Mouse (Mus musculus) cerebellum, adult 2 months (tissue): ENCODE measurements at regions not wholly inside any gene's neighbourhood (a gene's known extent, or its start where the extent isn't known, plus 50 kb on each side); places are given as distances from the start of the nearest gene placed in this dataset.
A peak's percentile ranks its signal among the peaks of the same experiment; 100 is the strongest.

ENCODE experiments used
- DNase-seq, 2 experiments: peaks; one replicate each; pipeline ENCODE4 v3.0.0; 2021
- H3K27ac ChIP-seq: fragments of 200-500 bp; 2 replicates; pipeline ENCODE4 v1.5.1; 2012; ENCODE audit warnings: low read length, control low read depth, inconsistent platforms; ENCODE audit not compliant: insufficient read depth
- H3K27me3 ChIP-seq: fragments of 200-500 bp; 2 replicates; pipeline ENCODE4 v1.6.1; 2012; ENCODE audit warnings: inconsistent platforms, mild to moderate bottlenecking, low read length, moderate library complexity; ENCODE audit not compliant: control insufficient read depth, insufficient read depth
- H3K4me1 ChIP-seq: fragments of 200-500 bp; 2 replicates; pipeline ENCODE4 v1.6.1; 2011; ENCODE audit warnings: low read length; ENCODE audit not compliant: control insufficient read depth, insufficient read depth
- H3K4me3 ChIP-seq: fragments of 200-500 bp; replicated peaks from 2 replicates; pipeline ENCODE3; 2011; ENCODE audit warnings: mild to moderate bottlenecking, low read depth, low read length, control low read depth; ENCODE audit not compliant: insufficient read depth
- CTCF ChIP-seq: fragments of 200-500 bp; IDR thresholded peaks from 2 replicates; pipeline ENCODE4 v1.5.1; 2011; ENCODE audit warnings: low read depth, mild to moderate bottlenecking, control low read depth, low read length, moderate library complexity, borderline replicate concordance; ENCODE audit not compliant: insufficient read depth
- POLR2A ChIP-seq: fragments of 200-500 bp; IDR thresholded peaks from 2 replicates; pipeline ENCODE4 v1.6.1; 2011; ENCODE audit warnings: low read length, control low read depth, borderline replicate concordance; ENCODE audit not compliant: insufficient read depth
- WGBS: fragments of 180-500 bp; shearing (Covaris S2); methylation state at CpG from one replicate; pipeline ENCODE4 v1.1.7; 2018; 5-methylcytosine and 5-hydroxymethylcytosine counted together

GRCm38 (mm10) chr1:64192736-64193135 lies 70.7 kb upstream of the Klf7 start:
- no peak overlapping the region for H3K27ac ChIP-seq
- DNase-seq, result no peak
- 95% methylated on average over 3 of the region's 3 CpGs for WGBS
- H3K27me3 ChIP-seq, result no peaks in the 10 kb centered on the region
- peaks cover 15% of the 10 kb centered on the region for H3K4me1 ChIP-seq
- no peak overlapping the region for H3K4me3 ChIP-seq
- TF ChIP-seq CTCF (no peak), POLR2A (no peak)

- DNase-seq, result peak in 1 of 2 experiments; percentile 30
- Histone ChIP-seq H3K27ac (no peak overlapping the region), H3K4me3 (no peak overlapping the region), H3K27me3 (no peaks in the 10 kb centered on the region), H3K4me1 (peaks cover 15% of the 10 kb centered on the region)
- WGBS, result 72% methylated on average over 11 of the region's 11 CpGs
- no peak for TF ChIP-seq CTCF
- TF ChIP-seq POLR2A, result no peak
These were observed 69.4 kb upstream of the Klf7 start for GRCm38 (mm10) chr1:64191242-64192220.

- no peak for DNase-seq
- 87% methylated on average over 4 of the region's 4 CpGs for WGBS
- TF ChIP-seq CTCF (no peak), POLR2A (no peak)
- Histone ChIP-seq H3K4me1 (peaks cover 10% of the 10 kb centered on the region; the same call in 1 of the 2 replicates), H3K4me3 (no peak overlapping the region), H3K27ac (no peak overlapping the region), H3K27me3 (no peaks in the 10 kb centered on the region)
These were observed 68.6 kb upstream of the Klf7 start for GRCm38 (mm10) chr1:64190705-64191104.

GRCm38 (mm10) chr1:64190097-64190496 lies 68.0 kb upstream of the Klf7 start:
- 41% methylated on average over 5 of the region's 5 CpGs for WGBS
- Histone ChIP-seq H3K27ac (no peak overlapping the region), H3K4me1 (peaks cover 9% of the 10 kb centered on the region; the same call in 1 of the 2 replicates), H3K4me3 (no peak overlapping the region), H3K27me3 (no peaks in the 10 kb centered on the region)
- no peak for DNase-seq
- no peak for TF ChIP-seq POLR2A

GRCm38 (mm10) chr1:64189471-64189870 lies 67.4 kb upstream of the Klf7 start:
- TF ChIP-seq CTCF, result no peak
- no peak for TF ChIP-seq POLR2A
- Histone ChIP-seq H3K27me3 (no peaks in the 10 kb centered on the region), H3K4me3 (no peak overlapping the region), H3K4me1 (peaks cover 6% of the 10 kb centered on the region; the same call in 1 of the 2 replicates), H3K27ac (no peak overlapping the region)
- 42% methylated on average over 6 of the region's 6 CpGs for WGBS
- peak in 1 of 2 experiments; percentile 23 for DNase-seq

- no peak for TF ChIP-seq CTCF
- no peak for TF ChIP-seq POLR2A
- 79% methylated on average over 11 of the region's 11 CpGs for WGBS
- Histone ChIP-seq H3K4me1 (peaks cover 6% of the 10 kb centered on the region; the same call in 1 of the 2 replicates), H3K27me3 (no peaks in the 10 kb centered on the region), H3K27ac (no peak overlapping the region), H3K4me3 (no peak overlapping the region)
- no peak for DNase-seq
These were observed 65.9 kb upstream of the Klf7 start for GRCm38 (mm10) chr1:64187796-64188513.

GRCm38 (mm10) chr1:64173708-64174107 lies 51.6 kb upstream of the Klf7 start:
- Histone ChIP-seq H3K27ac (no peak overlapping the region), H3K4me3 (no peak overlapping the region), H3K4me1 (no peaks in the 10 kb centered on the region), H3K27me3 (no peaks in the 10 kb centered on the region; the same call in 1 of the 2 replicates)
- WGBS, result 70% methylated on average over 4 of the region's 4 CpGs
- TF ChIP-seq POLR2A (no peak), CTCF (no peak)
- no peak for DNase-seq

- no peak overlapping the region for H3K27ac ChIP-seq
- no peaks in the 10 kb centered on the region; the same call in 1 of the 2 replicates for H3K27me3 ChIP-seq
- H3K4me3 ChIP-seq, result no peak overlapping the region
- no peaks in the 10 kb centered on the region for H3K4me1 ChIP-seq
- TF ChIP-seq POLR2A, result no peak
- TF ChIP-seq CTCF, result no peak
- 81% methylated on average over 2 of the region's 2 CpGs for WGBS
- DNase-seq, result no peak
These were observed 50.0 kb upstream of the Klf7 start for GRCm38 (mm10) chr1:64172122-64172521.
